Mouse (Mus musculus) heart, adult 2 months (tissue): ENCODE measurements around the gene Dab1. TPM values are rescaled to one million over a fixed set of nuclear protein-coding genes. Genes with fewer than 3 reads are reported as not detected.

Source experiments
- DNase-seq, 2 experiments: peaks; one replicate each; pipeline ENCODE4 v3.0.0; 2021
- H3K27ac ChIP-seq: fragments of 200-600 bp; 2 replicates; pipeline ENCODE4 v1.8.1; 2022
- H3K27me3 ChIP-seq: fragments of 200-500 bp; 2 replicates; pipeline ENCODE4 v1.6.1; 2012; ENCODE audit warnings: mild to moderate bottlenecking, low read length, inconsistent platforms, mixed read lengths; ENCODE audit not compliant: control insufficient read depth, insufficient read depth
- H3K36me3 ChIP-seq: fragments of 200-500 bp; 2 replicates; pipeline ENCODE4 v1.6.1; 2012; ENCODE audit warnings: low read length, inconsistent platforms; ENCODE audit not compliant: control insufficient read depth, insufficient read depth
- H3K4me1 ChIP-seq: fragments of 200-500 bp; 2 replicates; pipeline ENCODE4 v1.6.1; 2011; ENCODE audit warnings: low read length; ENCODE audit not compliant: control insufficient read depth, insufficient read depth
- H3K4me3 ChIP-seq: fragments of 200-600 bp; 2 replicates; pipeline ENCODE4 v1.8.1; 2022
- H3K79me2 ChIP-seq: fragments of 200-500 bp; replicated peaks from 2 replicates; pipeline ENCODE4 v1.6.1; 2012; ENCODE audit warnings: mild to moderate bottlenecking, inconsistent platforms, low read length, moderate library complexity, mixed read lengths; ENCODE audit not compliant: control insufficient read depth, insufficient read depth
- H3K9ac ChIP-seq: fragments of 200-500 bp; 2 replicates; pipeline ENCODE4 v1.6.1; 2012; ENCODE audit warnings: low read depth, mild to moderate bottlenecking, control low read depth, inconsistent platforms, low read length, mixed read lengths
- CTCF ChIP-seq: fragments of 200-600 bp; IDR thresholded peaks from 2 replicates; pipeline ENCODE4 v1.8.1; 2022; ENCODE audit warnings: antibody characterized with exemption, mild to moderate bottlenecking, moderate library complexity
- EP300 ChIP-seq: fragments of 200-500 bp; IDR thresholded peaks from 2 replicates; pipeline ENCODE4 v1.6.1; 2011; ENCODE audit warnings: low read depth, low read length, control low read depth; ENCODE audit not compliant: insufficient read depth
- POLR2A ChIP-seq: fragments of 200-500 bp; IDR thresholded peaks from 2 replicates; pipeline ENCODE4 v1.6.1; 2011; ENCODE audit warnings: mild to moderate bottlenecking, low read depth, low read length, control low read depth; ENCODE audit not compliant: insufficient read depth
- WGBS: fragments of 180-500 bp; shearing (Covaris S2); methylation state at CpG from one replicate; pipeline ENCODE4 v1.1.7; 2018; 5-methylcytosine and 5-hydroxymethylcytosine counted together
- intact Hi-C: fragments of 180-260 bp; cut with DNase I; formaldehyde crosslinking; loops from one replicate; pipeline ENCODE4 v1.15.1; 2025
- polyA plus RNA-seq: library from polyadenylated mRNA; depleted of rRNA; stranded (reverse); fragments of >200 nt; gene quantifications from 2 replicates; pipeline ENCODE4 v1.2.3, GENCODE M21; 2012
- total RNA-seq, 2 experiments: library from RNA; stranded (reverse); gene quantifications; 2 replicates each; pipeline ENCODE4 v1.2.3; 2021

Dab1 gene
- total and polyA plus RNA-seq, 3 experiments, result 0.21 TPM; not detected in 2

GRCm38 (mm10) chr4:103929631-103930030, 310.5 kb downstream of the Dab1 start:
- H3K27me3 ChIP-seq, result no peaks in the 10 kb centered on the region
- H3K36me3 ChIP-seq, result no peaks in the 10 kb centered on the region
- H3K79me2 ChIP-seq, result no peaks in the 10 kb centered on the region
- no peaks in the 10 kb centered on the region for H3K4me1 ChIP-seq
- intact Hi-C loops, result no loop called here
- no peak overlapping the region for H3K27ac ChIP-seq
- H3K4me3 ChIP-seq, result no peak overlapping the region
- H3K9ac ChIP-seq, result no peak overlapping the region
- no peak for DNase-seq
- TF ChIP-seq CTCF (no peak), POLR2A (no peak), EP300 (no peak)

GRCm38 (mm10) chr4:103934364-103934763, 315.2 kb downstream of the Dab1 start:
- Histone ChIP-seq H3K27me3 (no peaks in the 10 kb centered on the region), H3K4me1 (no peaks in the 10 kb centered on the region), H3K4me3 (no peak overlapping the region), H3K79me2 (no peaks in the 10 kb centered on the region), H3K36me3 (no peaks in the 10 kb centered on the region), H3K27ac (no peak overlapping the region), H3K9ac (no peak overlapping the region)
- 84% methylated on average over 3 of the region's 3 CpGs for WGBS
- no peak for DNase-seq
- intact Hi-C loops, result no loop called here
- no peak for TF ChIP-seq CTCF
- no peak for TF ChIP-seq EP300
- no peak for TF ChIP-seq POLR2A

- intact Hi-C loops, result no loop called here
- no peaks in the 10 kb centered on the region for H3K4me1 ChIP-seq
- 67% methylated on average over 3 of the region's 3 CpGs for WGBS
- no peak overlapping the region for H3K9ac ChIP-seq
- TF ChIP-seq CTCF (no peak), EP300 (no peak), POLR2A (no peak)
- no peaks in the 10 kb centered on the region for H3K36me3 ChIP-seq
- no peaks in the 10 kb centered on the region for H3K27me3 ChIP-seq
- no peaks in the 10 kb centered on the region for H3K79me2 ChIP-seq
- no peak overlapping the region for H3K4me3 ChIP-seq
- DNase-seq, result no peak
- no peak overlapping the region for H3K27ac ChIP-seq
These were observed 329.1 kb downstream of the Dab1 start for GRCm38 (mm10) chr4:103948255-103948654.

- Histone ChIP-seq H3K27ac (no peak overlapping the region), H3K4me1 (no peaks in the 10 kb centered on the region), H3K9ac (no peak overlapping the region), H3K27me3 (no peaks in the 10 kb centered on the region), H3K36me3 (no peaks in the 10 kb centered on the region), H3K4me3 (no peak overlapping the region), H3K79me2 (no peaks in the 10 kb centered on the region)
- no peak for TF ChIP-seq EP300
- TF ChIP-seq CTCF, result no peak
- no peak for TF ChIP-seq POLR2A
- WGBS, result 49% methylated on average over 9 of the region's 9 CpGs
- DNase-seq, result no peak
- intact Hi-C loops, result no loop called here
These were observed 334.6 kb downstream of the Dab1 start for GRCm38 (mm10) chr4:103953652-103954220.

GRCm38 (mm10) chr4:103961134-103962049, 342.2 kb downstream of the Dab1 start:
- no peaks in the 10 kb centered on the region for H3K79me2 ChIP-seq
- no peaks in the 10 kb centered on the region for H3K36me3 ChIP-seq
- intact Hi-C loops, result no loop called here
- no peak overlapping the region for H3K27ac ChIP-seq
- DNase-seq, result no peak
- WGBS, result 73% methylated on average over 7 of the region's 7 CpGs
- no peaks in the 10 kb centered on the region for H3K4me1 ChIP-seq
- TF ChIP-seq CTCF (no peak), POLR2A (no peak), EP300 (no peak)
- H3K9ac ChIP-seq, result no peak overlapping the region
- no peak overlapping the region for H3K4me3 ChIP-seq
- no peaks in the 10 kb centered on the region for H3K27me3 ChIP-seq

- no peak overlapping the region for H3K9ac ChIP-seq
These were observed 350.7 kb downstream of the Dab1 start for GRCm38 (mm10) chr4:103969906-103970305.

More at GRCm38 (mm10) chr4:103969906-103970305, 350.7 kb downstream of the Dab1 start:
- WGBS, result 79% methylated on average over 9 of the region's 9 CpGs
- no peaks in the 10 kb centered on the region for H3K79me2 ChIP-seq
- H3K4me1 ChIP-seq, result no peaks in the 10 kb centered on the region
- no peak for DNase-seq
- no peak for TF ChIP-seq CTCF
- no peak for TF ChIP-seq EP300
- TF ChIP-seq POLR2A, result no peak
- intact Hi-C loops, result no loop called here
- no peak overlapping the region for H3K27ac ChIP-seq
- H3K27me3 ChIP-seq, result no peaks in the 10 kb centered on the region
- no peak overlapping the region for H3K4me3 ChIP-seq
- no peaks in the 10 kb centered on the region for H3K36me3 ChIP-seq
